Mouse (Mus musculus): ENCODE measurements around the gene Fgfr2.

- TF ChIP-seq CTCF (IDR thresholded peaks at IDR 0.05; ENCODE audit: control insufficient read depth, insufficient read depth, insufficient read length) (no peak), MYOD1 (IDR thresholded peaks at IDR 0.05; ENCODE audit: control insufficient read depth, insufficient read length, low read depth) (no peak), CEBPB (IDR thresholded peaks at IDR 0.05; ENCODE audit: low read depth) (no peak), FOSL1 (IDR thresholded peaks at IDR 0.05; ENCODE audit: insufficient read depth, low read length, poor library complexity, severe bottlenecking) (no peak)
These were observed 2875.3 kb downstream of the Fgfr2 start for GRCm38 (mm10) chr7:130247831-130248230.
